Comparison of ENCODE assay signal across 26 mouse cellular contexts in the genomic region with DNA sequence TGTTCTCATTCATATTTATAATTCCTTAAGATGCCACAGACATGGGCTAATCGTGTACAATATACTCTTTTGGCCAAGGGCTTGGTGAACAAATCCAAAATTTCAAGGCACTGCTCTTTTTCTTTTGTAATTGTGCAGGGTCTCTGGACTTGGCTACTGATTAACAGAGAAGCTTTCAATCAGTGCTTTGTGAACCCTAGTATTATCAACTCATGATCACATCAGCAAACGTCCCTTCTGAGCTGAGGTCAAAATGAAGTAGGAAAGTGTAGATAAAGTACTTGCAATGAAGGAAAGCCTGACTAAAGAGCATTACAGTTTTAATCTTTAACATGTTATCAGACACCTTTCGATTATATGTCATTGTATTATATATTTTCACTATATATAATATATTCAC.
DNase-seq lines count a peak whose midpoint lies in the region; ATAC-seq and TF ChIP-seq lines count a peak whose summit lies in the region.
"Had no signal": no experiment of that assay in that cellular context is flagged by ENCODE, and none has a peak within 500 bp of the region (broad histone marks: within the 10 kb centered on the region; RNA-seq: fewer than 3 reads in every experiment).

No protein-coding gene starts in this region.

- H3K4me3 ChIP-seq in liver, adult 2 months (ENCODE audit: insufficient read depth, low read depth, low read length): no peak overlapping the region
- no peak overlapping the region for H3K4me3 ChIP-seq in liver, embryonic 11.5 days (ENCODE audit: low read depth, low read length)
- no peak overlapping the region for H3K4me3 ChIP-seq in stomach, embryonic 15.5 days (replicated peaks)
- H3K4me3 ChIP-seq in stomach, postnatal 0 days (ENCODE audit: low read depth, low read length): no peak overlapping the region
- H3K4me3 ChIP-seq: embryonic facial prominence, embryonic 13.5 days; embryonic facial prominence, embryonic 15.5 days; erythroblast, embryonic 14.5 days; forebrain, embryonic 10.5 days; forebrain, embryonic 12.5 days had no signal

- H3K4me2 ChIP-seq in liver, embryonic 11.5 days: no peak overlapping the region
- no peak overlapping the region for H3K4me2 ChIP-seq in stomach, embryonic 15.5 days
- H3K4me2 ChIP-seq in stomach, postnatal 0 days (replicated peaks; ENCODE audit: low read depth): no peak overlapping the region
- H3K4me2 ChIP-seq: embryonic facial prominence, embryonic 13.5 days; embryonic facial prominence, embryonic 15.5 days; forebrain, embryonic 12.5 days had no signal

- DNase-seq in liver, adult 2 months (ENCODE audit: extremely low read depth, low read depth, low spot score): peak; percentile 60
- no peak for DNase-seq in liver, embryonic 11.5 days (ENCODE audit: low spot score)
- DNase-seq in stomach, postnatal 0 days (ENCODE audit: low spot score): no peak
- DNase-seq in right cerebral cortex, postnatal 14 days: no peak
- DNase-seq: adrenal gland, adult 2 months; adrenal gland, postnatal 10 days; adrenal gland, postnatal 25 days; B cell, adult 2 months; cerebellum, adult 11 months; cerebellum, adult 18-20 months; cerebellum, adult 8-10 months; cerebellum, adult 9-11 months; cerebellum, postnatal 14 days; cerebellum, postnatal 36 days; embryo, embryonic 11 days had no signal

- no peaks in the 10 kb centered on the region for H3K9me3 ChIP-seq in liver, embryonic 11.5 days (ENCODE audit: control insufficient read depth, low read length)
- H3K9me3 ChIP-seq in stomach, embryonic 15.5 days: no peaks in the 10 kb centered on the region
- H3K9me3 ChIP-seq in stomach, postnatal 0 days (ENCODE audit: control insufficient read depth, low read length): no peaks in the 10 kb centered on the region
- H3K9me3 ChIP-seq: embryonic facial prominence, embryonic 13.5 days; embryonic facial prominence, embryonic 15.5 days; forebrain, embryonic 10.5 days; forebrain, embryonic 12.5 days; G1E had no signal

- no peak overlapping the region for H3K27ac ChIP-seq in liver, adult 2 months (replicated peaks; ENCODE audit: insufficient read depth, low read depth, low read length)
- H3K27ac ChIP-seq in liver, embryonic 11.5 days (ENCODE audit: low read depth, low read length): no peak overlapping the region
- H3K27ac ChIP-seq in stomach, embryonic 15.5 days: no peak overlapping the region
- no peak overlapping the region for H3K27ac ChIP-seq in stomach, postnatal 0 days (replicated peaks)
- H3K27ac ChIP-seq: embryonic facial prominence, embryonic 13.5 days; embryonic facial prominence, embryonic 15.5 days; forebrain, embryonic 10.5 days; forebrain, embryonic 12.5 days had no signal

- no peak for TF ChIP-seq EP300 in stomach, postnatal 0 days (optimal IDR thresholded peaks at IDR 0.05)

- no peak overlapping the region for H3K9ac ChIP-seq in liver, adult 2 months (ENCODE audit: low read depth, low read length)
- no peak overlapping the region for H3K9ac ChIP-seq in liver, embryonic 11.5 days (ENCODE audit: low read depth, low read length)
- no peak overlapping the region for H3K9ac ChIP-seq in stomach, embryonic 15.5 days
- no peak overlapping the region for H3K9ac ChIP-seq in stomach, postnatal 0 days (ENCODE audit: low read length)
- H3K9ac ChIP-seq: embryonic facial prominence, embryonic 13.5 days; embryonic facial prominence, embryonic 15.5 days; forebrain, embryonic 12.5 days had no signal

- TF ChIP-seq CTCF in liver, adult 2 months (IDR thresholded peaks at IDR 0.05; ENCODE audit: low read depth, low read length): no peak
- TF ChIP-seq CTCF in stomach, postnatal 0 days (IDR thresholded peaks at IDR 0.05; ENCODE audit: low read depth): no peak

- H3K36me3 ChIP-seq in liver, adult 2 months (ENCODE audit: control insufficient read depth, insufficient read depth, low read length): no peaks in the 10 kb centered on the region
- no peaks in the 10 kb centered on the region for H3K36me3 ChIP-seq in liver, embryonic 11.5 days (ENCODE audit: control insufficient read depth, insufficient read depth, low read length)
- no peaks in the 10 kb centered on the region for H3K36me3 ChIP-seq in stomach, embryonic 15.5 days
- H3K36me3 ChIP-seq in stomach, postnatal 0 days (ENCODE audit: control insufficient read depth, insufficient read depth, low read length): no peaks in the 10 kb centered on the region
- H3K36me3 ChIP-seq: embryonic facial prominence, embryonic 13.5 days; embryonic facial prominence, embryonic 15.5 days; forebrain, embryonic 10.5 days; forebrain, embryonic 12.5 days had no signal

- H3K4me1 ChIP-seq in liver, adult 2 months (ENCODE audit: control insufficient read depth, insufficient read depth, low read length): no peaks in the 10 kb centered on the region
- H3K4me1 ChIP-seq in liver, embryonic 11.5 days (replicated peaks; ENCODE audit: control insufficient read depth, insufficient read depth, low read length): no peaks in the 10 kb centered on the region
- H3K4me1 ChIP-seq in stomach, embryonic 15.5 days: no peaks in the 10 kb centered on the region
- no peaks in the 10 kb centered on the region for H3K4me1 ChIP-seq in stomach, postnatal 0 days (replicated peaks; ENCODE audit: control insufficient read depth, insufficient read depth)
- H3K4me1 ChIP-seq: embryonic facial prominence, embryonic 13.5 days; embryonic facial prominence, embryonic 15.5 days; forebrain, embryonic 10.5 days; forebrain, embryonic 12.5 days had no signal

- 9% methylated on average over 3 of the region's 3 CpGs for WGBS in liver, adult 2 months
- WGBS in liver, embryonic 11.5 days: 61% methylated on average over 3 of the region's 3 CpGs
- 65% methylated on average over 3 of the region's 3 CpGs for WGBS in stomach, embryonic 15.5 days
- 50% methylated on average over 3 of the region's 3 CpGs for WGBS in stomach, postnatal 0 days

- no peaks in the 10 kb centered on the region for H3K79me2 ChIP-seq in liver, adult 2 months (ENCODE audit: control insufficient read depth, insufficient read depth, low read length)

- ATAC-seq in liver, embryonic 11.5 days (replicated peaks; ENCODE audit: low FRiP score): no peak
- ATAC-seq in stomach, embryonic 15.5 days (ENCODE audit: insufficient read depth, low FRiP score, low read depth): peak; percentile 65; the same call in 1 of the 2 replicates
- ATAC-seq in stomach, postnatal 0 days (ENCODE audit: low FRiP score, low TSS enrichment): no peak
- ATAC-seq: CD4-positive, CD25-positive, alpha-beta regulatory T cell, adult 4 months; forebrain, embryonic 14.5 days; forebrain, embryonic 16.5 days had no signal

- H3K27me3 ChIP-seq in liver, adult 2 months (ENCODE audit: control insufficient read depth, insufficient read depth, low read length): no peaks in the 10 kb centered on the region
- H3K27me3 ChIP-seq in liver, embryonic 11.5 days (replicated peaks; ENCODE audit: control insufficient read depth, insufficient read depth, low read length): no peaks in the 10 kb centered on the region
- no peaks in the 10 kb centered on the region; the same call in 1 of the 2 replicates for H3K27me3 ChIP-seq in stomach, embryonic 15.5 days (replicated peaks)
- no peaks in the 10 kb centered on the region for H3K27me3 ChIP-seq in stomach, postnatal 0 days (ENCODE audit: control insufficient read depth, insufficient read depth, low read length)
- H3K27me3 ChIP-seq: CH12.LX; embryonic facial prominence, embryonic 15.5 days had no signal

- TF ChIP-seq POLR2A in liver, adult 2 months (IDR thresholded peaks at IDR 0.05; ENCODE audit: extremely low read depth, insufficient read depth, low read length): no peak
